Mouse (Mus musculus): ENCODE measurements around the gene Olfr829.
"Not testable (repeated sequence)": the region's sequence is repeated elsewhere in the genome, so short reads cannot be mapped to it uniquely, and the experiment has no call there.

Gene Olfr829

DNA sequence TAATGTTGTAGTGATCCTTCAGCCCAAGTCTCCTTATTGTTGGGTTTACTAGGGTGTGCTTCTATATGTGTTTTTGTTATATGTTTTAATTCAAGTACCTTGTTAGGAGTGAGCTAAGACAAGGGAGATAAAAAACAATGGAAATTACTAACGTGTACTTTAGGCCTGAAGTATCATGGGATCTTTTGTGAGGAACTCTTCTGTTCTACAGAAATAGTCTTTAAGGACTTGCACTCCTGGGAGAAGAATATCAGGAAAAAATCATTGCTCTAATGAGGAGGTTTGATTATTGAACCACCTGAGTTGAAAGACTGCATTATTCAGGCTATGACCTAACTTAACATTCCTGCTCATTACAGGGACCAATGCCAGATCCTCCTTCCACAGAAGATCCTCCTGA, at the start of gene Olfr829:
Gene Olfr829, plus strand, starts transcription at position 301 of the 400 bp plus-strand sequence.
- DNase-seq (ENCODE audit: low spot score) = no peak

DNA sequence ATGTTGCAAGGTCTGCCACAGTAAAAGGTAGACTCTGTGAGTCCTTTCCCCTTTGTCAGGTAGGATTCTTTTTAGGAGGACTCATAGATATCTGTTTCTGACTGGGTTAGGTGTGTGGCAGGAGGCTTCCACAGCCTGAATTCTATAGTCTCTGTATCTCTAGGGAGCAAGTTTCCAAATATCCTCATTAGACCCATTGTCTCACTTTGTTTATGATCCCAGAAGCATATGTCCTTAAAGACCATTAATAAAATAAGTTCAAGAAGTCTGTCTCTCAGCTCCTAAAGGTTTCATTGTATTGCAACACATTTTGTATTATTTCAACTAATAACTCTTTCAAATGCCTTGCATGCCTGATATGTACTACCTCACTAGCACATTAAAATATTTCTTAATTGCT, 35.3 kb upstream of the Olfr829 start, which contains the start of gene Olfr828:
Gene Olfr828, minus strand, starts transcription at position 101 of the 400 bp plus-strand sequence.
- no peak for DNase-seq (ENCODE audit: low spot score)

DNA sequence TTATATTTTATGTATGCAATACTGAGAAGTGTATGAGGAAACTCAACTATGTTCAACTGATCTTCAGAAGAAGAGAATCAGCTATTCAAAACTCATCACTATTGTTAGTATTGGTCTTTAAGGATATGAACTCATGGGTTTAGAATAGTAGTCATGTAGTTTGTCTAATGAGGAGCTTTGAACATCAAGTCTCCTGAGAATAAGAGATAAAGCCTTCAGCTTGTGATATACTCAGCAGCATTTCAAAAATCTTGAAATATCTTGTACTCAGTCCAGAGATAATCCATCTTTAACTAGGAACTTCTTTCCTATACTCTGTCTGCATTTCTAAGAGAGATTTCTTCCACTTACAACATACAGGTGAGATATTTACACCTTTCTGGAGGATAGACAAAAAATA, 19.7 kb downstream of the Olfr829 start, which contains the start of gene Olfr830:
Gene Olfr830, plus strand, starts transcription at position 301 of the 400 bp plus-strand sequence.
- no peak for DNase-seq (ENCODE audit: low spot score)

DNA sequence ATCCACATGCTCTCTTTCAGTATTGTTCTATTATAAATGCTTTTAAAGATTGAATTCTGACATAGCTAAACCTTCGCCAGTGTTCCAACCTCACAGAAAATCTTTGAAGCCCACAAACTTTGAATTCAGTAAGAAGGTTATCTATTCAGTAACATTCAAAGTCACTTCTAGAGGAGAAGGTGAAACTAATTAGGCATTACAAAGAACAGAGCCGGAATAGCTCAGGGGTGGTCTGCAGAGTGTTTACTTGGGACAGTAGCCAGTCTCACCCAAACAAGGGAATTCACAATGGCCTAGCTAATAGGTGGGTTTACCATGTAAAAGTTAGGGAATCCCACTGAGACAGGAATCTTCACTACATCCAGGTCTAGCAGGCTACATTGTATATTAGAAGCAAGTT, 53.0 kb downstream of the Olfr829 start:
- not testable (repeated sequence) for DNase-seq (ENCODE audit: low spot score)
